Comparison of ENCODE assay signal across 8 mouse cellular contexts in the genomic region with DNA sequence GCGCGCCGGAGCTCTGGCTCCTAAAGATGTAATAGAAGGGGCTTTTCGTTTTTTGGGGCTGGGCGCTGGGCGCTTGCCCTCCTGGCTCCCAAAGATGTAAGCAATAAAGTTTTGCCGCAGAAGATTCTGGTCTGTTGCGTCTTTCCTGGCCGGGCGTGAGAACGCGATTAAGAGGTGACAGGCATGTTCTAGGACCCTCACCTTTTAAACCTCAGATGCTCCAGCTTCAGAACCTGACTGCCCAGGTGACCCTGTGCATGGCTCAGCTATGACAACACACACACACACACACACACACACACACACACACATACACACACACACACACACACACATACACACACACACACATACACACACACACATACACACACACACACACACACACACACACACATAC.
DNase-seq lines count a peak whose midpoint lies in the region; ATAC-seq and TF ChIP-seq lines count a peak whose summit lies in the region.
"Not testable (repeated sequence)": the region's sequence is repeated elsewhere in the genome, so short reads cannot be mapped to it uniquely, and the experiment has no call there.

No protein-coding gene starts in this region.

- TF ChIP-seq EP300 in stomach, postnatal 0 days (optimal IDR thresholded peaks at IDR 0.05) = not testable (repeated sequence)

- ATAC-seq in forebrain, embryonic 11.5 days (replicated peaks; ENCODE audit: low FRiP score); heart, embryonic 14.5 days (ENCODE audit: insufficient number of reproducible peaks, insufficient read depth, low FRiP score, low read depth); intestine, embryonic 14.5 days (replicated peaks; ENCODE audit: low FRiP score, low TSS enrichment, low read depth); limb, embryonic 11.5 days (ENCODE audit: insufficient number of reproducible peaks, low FRiP score, low TSS enrichment, low read depth); midbrain, postnatal 0 days (ENCODE audit: low FRiP score); stomach, postnatal 0 days (ENCODE audit: low FRiP score, low TSS enrichment): not testable (repeated sequence)

- H3K4me1 ChIP-seq in bone marrow, adult 2 months (ENCODE audit: control insufficient read depth, insufficient read depth, low read length); heart, embryonic 14.5 days (ENCODE audit: control insufficient read depth in 2 of 2, insufficient read depth in 2 of 2, low read length in 2 of 2); intestine, embryonic 14.5 days (replicated peaks; ENCODE audit: control insufficient read depth, insufficient read depth, low read length); lung, adult 2 months (ENCODE audit: control insufficient read depth, insufficient read depth, low read length); midbrain, postnatal 0 days (ENCODE audit: insufficient read depth, low read length); stomach, postnatal 0 days (replicated peaks; ENCODE audit: control insufficient read depth, insufficient read depth): not testable (repeated sequence)
- peaks cover 16% of the 10 kb centered on the region for H3K4me1 ChIP-seq in forebrain, embryonic 11.5 days (replicated peaks; ENCODE audit: control insufficient read depth, insufficient read depth, low read length)
- peaks cover 29% of the 10 kb centered on the region for H3K4me1 ChIP-seq in limb, embryonic 11.5 days (ENCODE audit: control insufficient read depth, insufficient read depth, low read length)

- not testable (repeated sequence) for TF ChIP-seq CTCF in bone marrow, adult 2 months (IDR thresholded peaks at IDR 0.05; ENCODE audit: control insufficient read depth, insufficient read depth, low read length); lung, adult 2 months (IDR thresholded peaks at IDR 0.05; ENCODE audit: insufficient read depth, low read length); midbrain, postnatal 0 days (IDR thresholded peaks at IDR 0.05); stomach, postnatal 0 days (IDR thresholded peaks at IDR 0.05; ENCODE audit: low read depth)

- not testable (repeated sequence) for H3K9ac ChIP-seq in forebrain, embryonic 11.5 days (ENCODE audit: low read length); heart, embryonic 14.5 days (ENCODE audit: low read length); intestine, embryonic 14.5 days (ENCODE audit: low read length); limb, embryonic 11.5 days (ENCODE audit: low read length); midbrain, postnatal 0 days (replicated peaks; ENCODE audit: low read length, poor library complexity, severe bottlenecking); stomach, postnatal 0 days (ENCODE audit: low read length)

- not testable (repeated sequence) for H3K9me3 ChIP-seq in forebrain, embryonic 11.5 days (ENCODE audit: control insufficient read depth, low read length); heart, embryonic 14.5 days (ENCODE audit: control insufficient read depth, low read length); intestine, embryonic 14.5 days (ENCODE audit: control insufficient read depth, low read length); limb, embryonic 11.5 days (ENCODE audit: control insufficient read depth, low read length); midbrain, postnatal 0 days (ENCODE audit: low read length); stomach, postnatal 0 days (ENCODE audit: control insufficient read depth, low read length)

- H3K4me2 ChIP-seq in forebrain, embryonic 11.5 days (ENCODE audit: low read depth, low read length, severe bottlenecking) = peak overlapping the region; percentile 41; the same call in 1 of the 2 replicates
- H3K4me2 ChIP-seq in heart, embryonic 14.5 days (ENCODE audit: low read length) = peak overlapping the region; percentile 48
- H3K4me2 ChIP-seq in intestine, embryonic 14.5 days (ENCODE audit: low read length) = peak overlapping the region; percentile 34; the same call in 1 of the 2 replicates
- H3K4me2 ChIP-seq in limb, embryonic 11.5 days (ENCODE audit: low read depth, severe bottlenecking) = peak overlapping the region; percentile 12; the same call in 1 of the 2 replicates
- H3K4me2 ChIP-seq in midbrain, postnatal 0 days (ENCODE audit: low read depth, low read length, poor library complexity, severe bottlenecking) = peak overlapping the region; percentile 29; the same call in 1 of the 2 replicates
- H3K4me2 ChIP-seq in stomach, postnatal 0 days (replicated peaks; ENCODE audit: low read depth) = peak overlapping the region; percentile 39; the same call in 1 of the 2 replicates

- DNase-seq in forebrain, embryonic 11.5 days (ENCODE audit: low spot score); intestine, embryonic 14.5 days (ENCODE audit: low spot score); limb, embryonic 11.5 days (ENCODE audit: low spot score); lung, adult 2 months; midbrain, postnatal 0 days (ENCODE audit: low spot score); stomach, postnatal 0 days (ENCODE audit: low spot score): not testable (repeated sequence)

- peak overlapping the region; percentile 31 for H3K27ac ChIP-seq in bone marrow, adult 2 months (ENCODE audit: control insufficient read depth, insufficient read depth, low read depth, low read length, poor library complexity)
- not testable (repeated sequence) for H3K27ac ChIP-seq in forebrain, embryonic 11.5 days (ENCODE audit: low read depth, low read length); heart, embryonic 14.5 days (replicated peaks in 1 of 2; ENCODE audit: control insufficient read depth in 1 of 2, insufficient read depth in 1 of 2, low read depth in 2 of 2, low read length in 2 of 2); intestine, embryonic 14.5 days (ENCODE audit: low read depth); limb, embryonic 11.5 days (replicated peaks; ENCODE audit: low read depth, low read length); midbrain, postnatal 0 days (ENCODE audit: low read depth, low read length); stomach, postnatal 0 days (replicated peaks)

- not testable (repeated sequence) for H3K36me3 ChIP-seq in forebrain, embryonic 11.5 days (ENCODE audit: control insufficient read depth, insufficient read depth, low read length); heart, embryonic 14.5 days (ENCODE audit: control insufficient read depth, insufficient read depth, low read length); intestine, embryonic 14.5 days (ENCODE audit: control insufficient read depth, insufficient read depth, low read length); limb, embryonic 11.5 days (ENCODE audit: control insufficient read depth, insufficient read depth, low read length); midbrain, postnatal 0 days (ENCODE audit: insufficient read depth, low read length); stomach, postnatal 0 days (ENCODE audit: control insufficient read depth, insufficient read depth, low read length)

- 50% methylated on average over 12 of the region's 12 CpGs for WGBS in bone marrow, adult 2 months
- 38% methylated on average over 12 of the region's 12 CpGs for WGBS in forebrain, embryonic 11.5 days
- WGBS in heart, embryonic 14.5 days = 28% methylated on average over 8 of the region's 12 CpGs
- WGBS in intestine, embryonic 14.5 days = 28% methylated on average over 12 of the region's 12 CpGs
- WGBS in limb, embryonic 11.5 days = 18% methylated on average over 12 of the region's 12 CpGs
- 47% methylated on average over 12 of the region's 12 CpGs for WGBS in lung, adult 2 months
- 28% methylated on average over 8 of the region's 12 CpGs for WGBS in midbrain, postnatal 0 days
- 25% methylated on average over 10 of the region's 12 CpGs for WGBS in stomach, postnatal 0 days

- H3K4me3 ChIP-seq in bone marrow, adult 2 months (replicated peaks; ENCODE audit: control insufficient read depth, low read depth, low read length) = peak overlapping the region; percentile 1
- not testable (repeated sequence) for H3K4me3 ChIP-seq in forebrain, embryonic 11.5 days (ENCODE audit: low read depth, low read length)
- H3K4me3 ChIP-seq in heart, embryonic 14.5 days (ENCODE audit: control insufficient read depth in 1 of 2, insufficient read depth in 1 of 2, low read depth in 1 of 2, low read length in 2 of 2) = peak overlapping the region; percentile 19 to 27; a peak in 2 of 4 replicates
- H3K4me3 ChIP-seq in intestine, embryonic 14.5 days (ENCODE audit: low read depth, low read length) = 0 out of 2 replicates have a peak overlapping the region, but pooled peaks have one; percentile 10
- peak overlapping the region; percentile 14; the same call in 1 of the 2 replicates for H3K4me3 ChIP-seq in limb, embryonic 11.5 days (ENCODE audit: low read depth, low read length)
- H3K4me3 ChIP-seq in lung, adult 2 months (replicated peaks; ENCODE audit: extremely low read depth, low read depth, low read length) = peak overlapping the region; percentile 41
- peak overlapping the region; percentile 15; the same call in 1 of the 2 replicates for H3K4me3 ChIP-seq in midbrain, postnatal 0 days (ENCODE audit: low read depth, low read length)
- peak overlapping the region; percentile 12; the same call in 1 of the 2 replicates for H3K4me3 ChIP-seq in stomach, postnatal 0 days (ENCODE audit: low read depth, low read length)

- TF ChIP-seq POLR2A in bone marrow, adult 2 months (IDR thresholded peaks at IDR 0.05; ENCODE audit: borderline replicate concordance, control insufficient read depth, low read depth, low read length); lung, adult 2 months (IDR thresholded peaks at IDR 0.05; ENCODE audit: borderline replicate concordance, extremely low read depth, low read depth, low read length): not testable (repeated sequence)

- not testable (repeated sequence) for H3K27me3 ChIP-seq in forebrain, embryonic 11.5 days (ENCODE audit: control insufficient read depth, insufficient read depth, low read length); heart, embryonic 14.5 days (ENCODE audit: control insufficient read depth, insufficient read depth, low read length); intestine, embryonic 14.5 days (replicated peaks; ENCODE audit: control insufficient read depth, insufficient read depth, low read length); limb, embryonic 11.5 days (ENCODE audit: control insufficient read depth, insufficient read depth, low read length); midbrain, postnatal 0 days (ENCODE audit: insufficient read depth, low read length); stomach, postnatal 0 days (ENCODE audit: control insufficient read depth, insufficient read depth, low read length)
